In genomic region chr8:105268342-105269074, GRCm38 (mm10) we compare ENCODE assay signal across 8 mouse cellular contexts. TPM values are rescaled to one million over a fixed set of nuclear protein-coding genes. Genes with fewer than 3 reads are reported as not detected.
A peak's percentile ranks its signal among the peaks of the same experiment; 100 is the strongest.
DNase-seq lines count a peak whose midpoint lies in the region; ATAC-seq and TF ChIP-seq lines count a peak whose summit lies in the region.

No protein-coding gene starts in this region.

- no peaks in the 10 kb centered on the region for H3K9me3 ChIP-seq in forebrain, postnatal 0 days (ENCODE audit: low read length)
- H3K9me3 ChIP-seq in liver, embryonic 16.5 days (replicated peaks; ENCODE audit: control insufficient read depth, low read length): no peaks in the 10 kb centered on the region

- under 1% methylated on average over 65 of the region's 65 CpGs for WGBS in forebrain, postnatal 0 days
- WGBS in liver, embryonic 16.5 days (ENCODE audit: insufficient replicate concordance): 5% methylated on average over 65 of the region's 65 CpGs

- peak overlapping the region; percentile 85 for H3K4me2 ChIP-seq in forebrain, postnatal 0 days (ENCODE audit: low read depth)
- H3K4me2 ChIP-seq in liver, embryonic 16.5 days (ENCODE audit: low read depth, low read length): peak overlapping the region; percentile 57

- H3K27me3 ChIP-seq in forebrain, postnatal 0 days (ENCODE audit: insufficient read depth, low read length): peaks cover 73% of the 10 kb centered on the region
- peaks cover 74% of the 10 kb centered on the region for H3K27me3 ChIP-seq in liver, embryonic 16.5 days (ENCODE audit: control insufficient read depth, insufficient read depth, low read depth, low read length)

- DNase-seq in adrenal gland, postnatal 14 days: peak; percentile 47
- DNase-seq in adrenal gland, postnatal 25 days: no peak
- DNase-seq in forebrain, postnatal 0 days: peak; percentile 97
- DNase-seq in kidney, postnatal 14 days: peak; percentile 41
- DNase-seq in right cerebral cortex, postnatal 10 days (ENCODE audit: low spot score in 2 of 2): peak; percentile 93 to 94
- no peak for DNase-seq in MN1 (ENCODE audit: low spot score)

- ATAC-seq in cerebellum, adult (ENCODE audit: insufficient number of reproducible peaks, low FRiP score, low TSS enrichment): peak; percentile 51
- peak; percentile 95 for ATAC-seq in forebrain, postnatal 0 days
- no peak for ATAC-seq in liver, embryonic 16.5 days (ENCODE audit: low read depth)

- peak overlapping the region; percentile 48 for H3K9ac ChIP-seq in forebrain, postnatal 0 days
- H3K9ac ChIP-seq in liver, embryonic 16.5 days (ENCODE audit: low read depth, low read length): no peak overlapping the region

- H3K27ac ChIP-seq in forebrain, postnatal 0 days (ENCODE audit: low read depth, low read length): no peak overlapping the region
- no peak overlapping the region for H3K27ac ChIP-seq in liver, embryonic 16.5 days (ENCODE audit: low read length)

- H3K4me1 ChIP-seq in forebrain, postnatal 0 days (ENCODE audit: insufficient read depth): peaks cover 4% of the 10 kb centered on the region; the same call in 1 of the 2 replicates
- peaks cover 29% of the 10 kb centered on the region for H3K4me1 ChIP-seq in liver, embryonic 16.5 days (ENCODE audit: control insufficient read depth, low read depth, low read length)

- no peak for TF ChIP-seq CTCF in forebrain, postnatal 0 days (IDR thresholded peaks at IDR 0.05; ENCODE audit: low read depth)

- H3K4me3 ChIP-seq in forebrain, postnatal 0 days (ENCODE audit: low read depth, low read length): peak overlapping the region; percentile 51
- peak overlapping the region; percentile 35 for H3K4me3 ChIP-seq in liver, embryonic 16.5 days (ENCODE audit: low read depth, low read length)

- H3K36me3 ChIP-seq in forebrain, postnatal 0 days (ENCODE audit: insufficient read depth): no peaks in the 10 kb centered on the region
- H3K36me3 ChIP-seq in liver, embryonic 16.5 days (ENCODE audit: control insufficient read depth, insufficient read depth): no peaks in the 10 kb centered on the region

RNA-seq across cellular contexts. Expression of gene Hsf4, which starts 1.1 kb away (rescaled TPM):
- total RNA-seq in adrenal gland, postnatal 14 days (2021): 0.41 and 0.70 TPM in 2 replicates
- 0.70 and 1.1 TPM in 2 replicates for total RNA-seq in adrenal gland, postnatal 25 days (2021)
- total RNA-seq in forebrain, postnatal 0 days (2014; rRNA removed): 0.15 and 0.90 TPM in 2 replicates
- 0.30 and 0.44 TPM in 2 replicates for polyA plus RNA-seq in forebrain, postnatal 0 days (2015; fragmentation: Nextera tagmentation; extraction: Ambion mirVana)
- 0.08 and 0.09 TPM in 2 replicates for polyA plus RNA-seq in liver, embryonic 16.5 days (2015; fragmentation: Nextera tagmentation; extraction: Ambion mirVana)

RNA-seq across cellular contexts. Expression of gene Fbxl8, which starts 4.1 kb away (rescaled TPM):
- 3.3 and 5.0 TPM in 2 replicates for total RNA-seq in adrenal gland, postnatal 14 days (2021)
- 3.7 and 4.5 TPM in 2 replicates for total RNA-seq in adrenal gland, postnatal 25 days (2021)
- 0.38 and 1.4 TPM in 2 replicates for total RNA-seq in forebrain, postnatal 0 days (2014; rRNA removed)
- polyA plus RNA-seq in forebrain, postnatal 0 days (2015; fragmentation: Nextera tagmentation; extraction: Ambion mirVana): 0.85 and 1.1 TPM in 2 replicates
- 1.4 TPM in 2 replicates for polyA plus RNA-seq in liver, embryonic 16.5 days (2015; fragmentation: Nextera tagmentation; extraction: Ambion mirVana)

RNA-seq across cellular contexts. Expression of gene Tradd, which starts 4.1 kb away (rescaled TPM):
- total RNA-seq in adrenal gland, postnatal 14 days (2021): 12.7 and 15.9 TPM in 2 replicates
- total RNA-seq in adrenal gland, postnatal 25 days (2021): 18.7 and 21.7 TPM in 2 replicates
- total RNA-seq in forebrain, postnatal 0 days (2014; rRNA removed): 14.7 and 23.9 TPM in 2 replicates
- 14.0 and 20.9 TPM in 2 replicates for polyA plus RNA-seq in forebrain, postnatal 0 days (2015; fragmentation: Nextera tagmentation; extraction: Ambion mirVana)
- polyA plus RNA-seq in liver, embryonic 16.5 days (2015; fragmentation: Nextera tagmentation; extraction: Ambion mirVana): 12.5 and 14.0 TPM in 2 replicates

RNA-seq across cellular contexts. Expression of gene Nol3, which starts 7.4 kb away (rescaled TPM):
- 11.5 and 13.4 TPM in 2 replicates for total RNA-seq in adrenal gland, postnatal 14 days (2021)
- total RNA-seq in adrenal gland, postnatal 25 days (2021): 4.4 and 4.7 TPM in 2 replicates
- total RNA-seq in forebrain, postnatal 0 days (2014; rRNA removed): 1.5 and 1.7 TPM in 2 replicates
- 3.0 and 4.3 TPM in 2 replicates for polyA plus RNA-seq in forebrain, postnatal 0 days (2015; fragmentation: Nextera tagmentation; extraction: Ambion mirVana)
- 0.12 and 0.19 TPM in 2 replicates for polyA plus RNA-seq in liver, embryonic 16.5 days (2015; fragmentation: Nextera tagmentation; extraction: Ambion mirVana)

RNA-seq across cellular contexts. Expression of gene B3gnt9, which starts 13.6 kb away (rescaled TPM):
- 3.6 and 5.0 TPM in 2 replicates for total RNA-seq in adrenal gland, postnatal 14 days (2021)
- 1.2 and 2.1 TPM in 2 replicates for total RNA-seq in adrenal gland, postnatal 25 days (2021)
- total RNA-seq in forebrain, postnatal 0 days (2014; rRNA removed): 8.4 and 11.4 TPM in 2 replicates
- polyA plus RNA-seq in forebrain, postnatal 0 days (2015; fragmentation: Nextera tagmentation; extraction: Ambion mirVana): 6.6 and 6.8 TPM in 2 replicates
- 2.1 and 2.5 TPM in 2 replicates for polyA plus RNA-seq in liver, embryonic 16.5 days (2015; fragmentation: Nextera tagmentation; extraction: Ambion mirVana)

Comparison
In these comparisons a context has a peak if more than half of its experiments do, and no peak if none do; other contexts are left out.
1. DNase-seq: peak in adrenal gland, postnatal 14 days (single experiment), forebrain, postnatal 0 days (single experiment), kidney, postnatal 14 days (single experiment) and right cerebral cortex, postnatal 10 days (2 of 2); none in adrenal gland, postnatal 25 days (single experiment) and MN1 (single experiment).